Mouse (Mus musculus) neural tube, embryonic 12.5 days (tissue): ENCODE measurements around the gene Olfr1048. TPM values are rescaled to one million over a fixed set of nuclear protein-coding genes. Genes with fewer than 3 reads are reported as not detected.
"Not testable (repeated sequence)": the region's sequence is repeated elsewhere in the genome, so short reads cannot be mapped to it uniquely, and the experiment has no call there.

ENCODE experiments used
- ATAC-seq: fragments of 200-750 bp; cut with Nextera tagmentation; 2 replicates; pipeline ENCODE4 v1.8.0; 2017; ENCODE audit warnings: low read depth, mild to moderate bottlenecking, moderate TSS enrichment, moderate library complexity; ENCODE audit not compliant: low FRiP score
- H3K27ac ChIP-seq: fragments of 300-500 bp; sonication (generic); 2 replicates; pipeline ENCODE4 v1.5.1; 2016
- H3K27me3 ChIP-seq: fragments of 300-500 bp; sonication (generic); replicated peaks from 2 replicates; pipeline ENCODE4 v1.6.1; 2016; ENCODE audit warnings: mild to moderate bottlenecking
- H3K36me3 ChIP-seq: fragments of 300-500 bp; sonication (generic); 2 replicates; pipeline ENCODE4 v1.6.1; 2016; ENCODE audit warnings: mild to moderate bottlenecking
- H3K4me1 ChIP-seq: fragments of 300-500 bp; sonication (generic); 2 replicates; pipeline ENCODE4 v1.6.1; 2016
- H3K4me2 ChIP-seq: fragments of 300-500 bp; sonication (generic); replicated peaks from 2 replicates; pipeline ENCODE4 v1.6.1; 2016; ENCODE audit warnings: mild to moderate bottlenecking
- H3K4me3 ChIP-seq: fragments of 300-500 bp; sonication (generic); 2 replicates; pipeline ENCODE4 v1.5.1; 2016
- H3K9ac ChIP-seq: fragments of 300-500 bp; sonication (generic); 2 replicates; pipeline ENCODE4 v1.6.1; 2016; ENCODE audit warnings: mild to moderate bottlenecking
- H3K9me3 ChIP-seq: fragments of 300-500 bp; sonication (generic); 2 replicates; pipeline ENCODE4 v1.6.1; 2016; ENCODE audit warnings: mild to moderate bottlenecking
- WGBS: fragments of 180-500 bp; shearing (Covaris S2); methylation state at CpG from one replicate; pipeline ENCODE4 v1.1.7; 2016; 5-methylcytosine and 5-hydroxymethylcytosine counted together
- polyA plus RNA-seq: library from polyadenylated mRNA; unstranded; fragments of >200 nt; fragmentation: Nextera tagmentation; extraction: Ambion mirVana; gene quantifications from 2 replicates; pipeline ENCODE4 v1.2.1, GENCODE M21; 2016

Gene Olfr1048
- not detected in 2 replicates for polyA plus RNA-seq

GRCm38 (mm10) chr2:86240189-86240588 is at the start of gene Olfr1048:
Gene Olfr1048, minus strand, starts transcription at chr2:86240289.
- no peaks in the 10 kb centered on the region for H3K27me3 ChIP-seq
- no peak within 1 kb of the TSS for H3K9ac ChIP-seq
- no peak for ATAC-seq
- no peak within 1 kb of the TSS for H3K27ac ChIP-seq
- no peaks in the 10 kb centered on the region for H3K36me3 ChIP-seq
- H3K4me1 ChIP-seq: no peaks in the 10 kb centered on the region
- H3K4me2 ChIP-seq: no peak within 1 kb of the TSS
- no peaks in the 10 kb centered on the region for H3K9me3 ChIP-seq
- H3K4me3 ChIP-seq: no peak within 1 kb of the TSS

GRCm38 (mm10) chr2:86278988-86279387 is 38.9 kb upstream of the Olfr1048 start, which contains the start of gene Olfr1051:
Gene Olfr1051, minus strand, starts transcription at chr2:86279088.
- not testable (repeated sequence) for H3K27ac ChIP-seq, H3K4me3 ChIP-seq, H3K4me2 ChIP-seq, H3K9me3 ChIP-seq, H3K4me1 ChIP-seq, H3K27me3 ChIP-seq, ATAC-seq, H3K9ac ChIP-seq, H3K36me3 ChIP-seq

GRCm38 (mm10) chr2:86258228-86258627 is 18.1 kb upstream of the Olfr1048 start, which contains the start of gene Olfr1049:
Gene Olfr1049, minus strand, starts transcription at chr2:86258328.
- ATAC-seq, H3K36me3 ChIP-seq: not testable (repeated sequence)

GRCm38 (mm10) chr2:86231301-86231700 is 8.8 kb downstream of the Olfr1048 start, which contains the start of gene Olfr1047:
Gene Olfr1047, minus strand, starts transcription at chr2:86231401.
- no peaks in the 10 kb centered on the region for H3K4me1 ChIP-seq
- H3K27ac ChIP-seq: no peak within 1 kb of the TSS
- no peak within 1 kb of the TSS for H3K4me3 ChIP-seq
- no peak for ATAC-seq
- no peaks in the 10 kb centered on the region for H3K36me3 ChIP-seq
- no peak within 1 kb of the TSS for H3K9ac ChIP-seq
- H3K9me3 ChIP-seq: no peaks in the 10 kb centered on the region
- H3K4me2 ChIP-seq: no peak within 1 kb of the TSS
- WGBS: 89% methylated on average over 1 of the region's 1 CpGs
- H3K27me3 ChIP-seq: no peaks in the 10 kb centered on the region

More at GRCm38 (mm10) chr2:86258228-86258627, 18.1 kb upstream of the Olfr1048 start, which contains the start of gene Olfr1049:
- not testable (repeated sequence) for H3K27me3 ChIP-seq, H3K4me1 ChIP-seq, H3K4me2 ChIP-seq, H3K27ac ChIP-seq, H3K9ac ChIP-seq, H3K9me3 ChIP-seq, H3K4me3 ChIP-seq

- Histone ChIP-seq H3K27me3 (no peaks in the 10 kb centered on the region), H3K27ac (no peak within 1 kb of the TSS), H3K4me2 (no peak within 1 kb of the TSS), H3K9me3 (no peaks in the 10 kb centered on the region), H3K4me1 (no peaks in the 10 kb centered on the region), H3K4me3 (no peak within 1 kb of the TSS), H3K9ac (no peak within 1 kb of the TSS), H3K36me3 (no peaks in the 10 kb centered on the region)
- no peak for ATAC-seq
- WGBS: 72% methylated on average over 2 of the region's 2 CpGs
Measured at GRCm38 (mm10) chr2:86219214-86219613, 20.9 kb downstream of the Olfr1048 start, which contains the start of gene Olfr1046. Gene Olfr1046, minus strand, starts transcription at chr2:86219314.

- H3K9me3 ChIP-seq: no peaks in the 10 kb centered on the region
- H3K27ac ChIP-seq: no peak within 1 kb of the TSS
- H3K9ac ChIP-seq: no peak within 1 kb of the TSS
- H3K36me3 ChIP-seq: no peaks in the 10 kb centered on the region
- no peaks in the 10 kb centered on the region for H3K4me1 ChIP-seq
- H3K27me3 ChIP-seq: no peaks in the 10 kb centered on the region
- ATAC-seq: no peak
- no peak within 1 kb of the TSS for H3K4me3 ChIP-seq
- H3K4me2 ChIP-seq: no peak within 1 kb of the TSS
Measured at GRCm38 (mm10) chr2:86202909-86203308, 37.2 kb downstream of the Olfr1048 start, which contains the start of gene Olfr1045. Gene Olfr1045, minus strand, starts transcription at chr2:86203009.

GRCm38 (mm10) chr2:86195863-86196262 is 44.2 kb downstream of the Olfr1048 start:
- Histone ChIP-seq H3K27me3 (no peaks in the 10 kb centered on the region), H3K4me2 (no peak overlapping the region), H3K36me3 (no peaks in the 10 kb centered on the region), H3K4me1 (no peaks in the 10 kb centered on the region), H3K9me3 (no peaks in the 10 kb centered on the region), H3K27ac (no peak overlapping the region), H3K4me3 (no peak overlapping the region), H3K9ac (no peak overlapping the region)
- 69% methylated on average over 1 of the region's 1 CpGs for WGBS
- no peak for ATAC-seq

GRCm38 (mm10) chr2:86185583-86185982 is 54.5 kb downstream of the Olfr1048 start, which contains the start of gene Olfr52:
Gene Olfr52, minus strand, starts transcription at chr2:86185683.
- H3K4me2 ChIP-seq: no peak within 1 kb of the TSS
- H3K4me1 ChIP-seq: no peaks in the 10 kb centered on the region
- no peaks in the 10 kb centered on the region for H3K36me3 ChIP-seq
- H3K9ac ChIP-seq: no peak within 1 kb of the TSS
- H3K9me3 ChIP-seq: no peaks in the 10 kb centered on the region
- H3K27me3 ChIP-seq: no peaks in the 10 kb centered on the region
- no peak for ATAC-seq
- H3K27ac ChIP-seq: no peak within 1 kb of the TSS
- H3K4me3 ChIP-seq: no peak within 1 kb of the TSS

Other genes starting within 250 kb of the Olfr1048 start
- gene Olfr1031, start 250.0 kb downstream of the Olfr1048 start, polyA plus RNA-seq: not detected in 2 replicates
- gene Olfr1032, start 234.7 kb downstream of the Olfr1048 start, polyA plus RNA-seq: not detected in 2 replicates
- gene Olfr1033, start 219.7 kb downstream of the Olfr1048 start, polyA plus RNA-seq: not detected in 2 replicates
- not detected in 2 replicates for gene Olfr1034, start 194.4 kb downstream of the Olfr1048 start, polyA plus RNA-seq
- gene Olfr1036, start 166.3 kb downstream of the Olfr1048 start, polyA plus RNA-seq: not detected in 2 replicates
- gene Olfr1037, start 152.9 kb downstream of the Olfr1048 start, polyA plus RNA-seq: not detected in 2 replicates
- gene Olfr1039, start 104.4 kb downstream of the Olfr1048 start, polyA plus RNA-seq: not detected in 2 replicates
- gene Olfr1040, start 93.6 kb downstream of the Olfr1048 start, polyA plus RNA-seq: not detected in 2 replicates
- not detected in 2 replicates for gene Olfr1042, start 78.5 kb downstream of the Olfr1048 start, polyA plus RNA-seq
- gene Olfr1043, start 72.8 kb downstream of the Olfr1048 start, polyA plus RNA-seq: not detected in 2 replicates
- gene Olfr1044, start 62.5 kb downstream of the Olfr1048 start, polyA plus RNA-seq: not detected in 2 replicates
- not detected in 2 replicates for gene Olfr52, start 54.6 kb downstream of the Olfr1048 start, polyA plus RNA-seq
- not detected in 2 replicates for gene Olfr1045, start 37.3 kb downstream of the Olfr1048 start, polyA plus RNA-seq
- not detected in 2 replicates for gene Olfr1046, start 21.0 kb downstream of the Olfr1048 start, polyA plus RNA-seq
- gene Olfr1047, start 8.9 kb downstream of the Olfr1048 start, polyA plus RNA-seq: not detected in 2 replicates
- not detected in 2 replicates for gene Olfr1049, start 18.0 kb upstream of the Olfr1048 start, polyA plus RNA-seq
- gene Olfr1051, start 38.8 kb upstream of the Olfr1048 start, polyA plus RNA-seq: not detected in 2 replicates
- not detected in 2 replicates for gene Olfr1052, start 52.2 kb upstream of the Olfr1048 start, polyA plus RNA-seq
- not detected in 2 replicates for gene Olfr1053, start 75.0 kb upstream of the Olfr1048 start, polyA plus RNA-seq
- gene Olfr1054, start 95.1 kb upstream of the Olfr1048 start, polyA plus RNA-seq: not detected in 2 replicates
- not detected in 2 replicates for gene Olfr1055, start 110.0 kb upstream of the Olfr1048 start, polyA plus RNA-seq
- gene Olfr1056, start 122.2 kb upstream of the Olfr1048 start, polyA plus RNA-seq: not detected in 2 replicates
- gene Olfr1057, start 138.1 kb upstream of the Olfr1048 start, polyA plus RNA-seq: not detected in 2 replicates
- not detected in 2 replicates for gene Olfr1058, start 148.3 kb upstream of the Olfr1048 start, polyA plus RNA-seq
- gene Olfr1061, start 173.8 kb upstream of the Olfr1048 start, polyA plus RNA-seq: not detected in 2 replicates
- not detected in 2 replicates for gene Olfr1062, start 186.5 kb upstream of the Olfr1048 start, polyA plus RNA-seq
- not detected in 2 replicates for gene Olfr1065, start 210.3 kb upstream of the Olfr1048 start, polyA plus RNA-seq
- not detected in 2 replicates for gene Olfr1066, start 216.0 kb upstream of the Olfr1048 start, polyA plus RNA-seq
- not detected in 2 replicates for gene Olfr228, start 247.1 kb upstream of the Olfr1048 start, polyA plus RNA-seq